Mouse (Mus musculus) cerebellum, postnatal 25 days (tissue): ENCODE measurements at regions not wholly inside any gene's neighbourhood (a gene's known extent, or its start where the extent isn't known, plus 50 kb on each side); places are given as distances from the start of the nearest gene placed in this dataset.

Experiments
- DNase-seq, 2 experiments: peaks; one replicate each; pipeline ENCODE4 v3.0.0; 2021; ENCODE audit warnings: mixed read lengths in 2 of 2

GRCm38 (mm10) chr1:156990567-156991494, 51.4 kb upstream of the Ralgps2 start:
- DNase-seq = no peak

DNA sequence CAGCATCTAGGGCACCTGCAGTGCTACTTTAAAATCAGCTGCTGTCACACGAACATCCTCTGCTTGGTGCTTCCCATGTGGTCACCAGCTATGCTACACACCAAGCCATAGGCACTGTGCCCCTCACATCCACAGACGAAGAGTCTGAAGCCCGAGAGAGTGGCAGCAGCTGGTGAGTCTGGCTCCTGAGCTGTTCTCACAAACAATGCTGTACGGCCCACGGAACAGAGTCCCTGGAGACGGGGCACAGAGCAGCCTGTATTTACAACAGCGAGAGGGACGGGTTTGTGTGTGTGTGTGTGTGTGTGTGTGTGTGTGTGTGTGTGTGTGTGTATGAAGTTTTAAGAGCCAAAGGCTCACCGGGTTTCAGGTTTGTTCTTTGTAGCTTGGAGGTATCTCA, 50.7 kb upstream of the Ralgps2 start:
- no peak for DNase-seq

GRCm38 (mm10) chr1:156989149-156989785, 49.8 kb upstream of the Ralgps2 start:
- DNase-seq = no peak
